Mouse (Mus musculus) liver, adult 2 months (tissue): ENCODE results near the gene Gja3. TPM values are rescaled to one million over a fixed set of nuclear protein-coding genes. Genes with fewer than 3 reads are reported as not detected.
A peak's percentile ranks its signal among the peaks of the same experiment; 100 is the strongest.
"Not testable (repeated sequence)": the region's sequence is repeated elsewhere in the genome, so short reads cannot be mapped to it uniquely, and the experiment has no call there.

Experiments
- DNase-seq: peaks from one replicate; pipeline ENCODE4 v3.0.0-alpha.2; 2011; ENCODE audit warnings: low read depth, low spot score; ENCODE audit errors: extremely low read depth
- H3K27ac ChIP-seq: fragments of 200-500 bp; replicated peaks from 2 replicates; pipeline ENCODE4 v1.5.1; 2012; ENCODE audit warnings: low read depth, mild to moderate bottlenecking, control low read depth, inconsistent platforms, low read length; ENCODE audit not compliant: insufficient read depth
- H3K27me3 ChIP-seq: fragments of 200-500 bp; 2 replicates; pipeline ENCODE4 v1.6.1; 2012; ENCODE audit warnings: mild to moderate bottlenecking, moderate library complexity, low read length, inconsistent platforms; ENCODE audit not compliant: control insufficient read depth, insufficient read depth
- H3K36me3 ChIP-seq: fragments of 200-500 bp; 2 replicates; pipeline ENCODE4 v1.6.1; 2012; ENCODE audit warnings: low read length, inconsistent platforms; ENCODE audit not compliant: control insufficient read depth, insufficient read depth
- H3K4me1 ChIP-seq: fragments of 200-500 bp; 2 replicates; pipeline ENCODE4 v1.6.1; 2011; ENCODE audit warnings: low read length; ENCODE audit not compliant: control insufficient read depth, insufficient read depth
- H3K4me3 ChIP-seq: fragments of 200-500 bp; 2 replicates; pipeline ENCODE4 v1.5.1; 2011; ENCODE audit warnings: low read depth, mild to moderate bottlenecking, control low read depth, low read length, moderate library complexity; ENCODE audit not compliant: insufficient read depth
- H3K79me2 ChIP-seq: fragments of 200-500 bp; 2 replicates; pipeline ENCODE4 v1.6.1; 2012; ENCODE audit warnings: inconsistent platforms, mild to moderate bottlenecking, low read length, moderate library complexity; ENCODE audit not compliant: control insufficient read depth, insufficient read depth
- H3K9ac ChIP-seq: fragments of 200-500 bp; 2 replicates; pipeline ENCODE4 v1.6.1; 2012; ENCODE audit warnings: low read depth, mild to moderate bottlenecking, control low read depth, inconsistent platforms, low read length
- CTCF ChIP-seq: fragments of 200-500 bp; IDR thresholded peaks from 2 replicates; pipeline ENCODE4 v1.5.1; 2011; ENCODE audit warnings: low read depth, low read length, control low read depth
- POLR2A ChIP-seq: fragments of 200-500 bp; IDR thresholded peaks from 2 replicates; pipeline ENCODE4 v1.6.1; 2011; ENCODE audit warnings: low read length, control low read depth; ENCODE audit not compliant: insufficient read depth; ENCODE audit errors: extremely low read depth
- WGBS: fragments of 180-500 bp; shearing (Covaris S2); methylation state at CpG from one replicate; pipeline ENCODE4 v1.1.7; 2018; 5-methylcytosine and 5-hydroxymethylcytosine counted together
- polyA plus RNA-seq: library from polyadenylated mRNA; depleted of rRNA; stranded (reverse); fragments of >200 nt; gene quantifications from 2 replicates; pipeline ENCODE4 v1.2.3, GENCODE M21; 2012
- total RNA-seq: library from RNA; depleted of rRNA; stranded (reverse); fragments of >200 nt; gene quantifications from 2 replicates; pipeline ENCODE4 v1.2.3, GENCODE M21; 2014

Gja3 gene
- total and polyA plus RNA-seq, 2 experiments = not detected

GRCm38 (mm10) chr14:57060052-57060451 is 2.2 kb upstream of the Gja3 start:
- peak; percentile 47 for TF ChIP-seq CTCF
- not testable (repeated sequence) for H3K9ac ChIP-seq, H3K36me3 ChIP-seq, H3K4me3 ChIP-seq, H3K4me1 ChIP-seq, H3K79me2 ChIP-seq, H3K27ac ChIP-seq
- WGBS = 0% methylated on average over 1 of the region's 1 CpGs
- peak; percentile 35 for DNase-seq
- H3K27me3 ChIP-seq = peaks cover 12% of the 10 kb centered on the region

DNA sequence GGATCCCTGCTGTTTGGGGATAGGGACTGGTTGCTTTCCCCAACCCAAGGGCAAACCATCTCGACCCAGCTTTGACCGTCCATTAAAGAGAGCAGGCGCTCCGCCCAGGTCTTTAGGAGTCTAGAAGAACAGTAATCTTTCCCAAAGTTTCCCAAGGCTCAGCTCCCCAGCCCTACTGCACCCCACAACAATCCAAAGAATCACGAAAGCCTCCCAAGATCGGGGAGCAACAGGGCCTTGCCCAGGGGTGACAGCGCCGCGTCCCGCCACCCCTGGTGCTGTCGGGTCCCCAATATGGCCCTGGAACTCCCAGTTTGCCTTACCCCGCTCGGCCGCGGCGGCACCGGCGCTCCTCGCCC is 717 bp downstream of the Gja3 start:
- H3K4me3 ChIP-seq = no peak overlapping the region
- no peaks in the 10 kb centered on the region for H3K79me2 ChIP-seq
- H3K9ac ChIP-seq = no peak overlapping the region
- H3K4me1 ChIP-seq = no peaks in the 10 kb centered on the region
- no peak for DNase-seq
- no peaks in the 10 kb centered on the region for H3K36me3 ChIP-seq
- WGBS = 6% methylated on average over 19 of the region's 19 CpGs
- no peak for TF ChIP-seq CTCF
- no peak for TF ChIP-seq POLR2A
- peaks cover 12% of the 10 kb centered on the region for H3K27me3 ChIP-seq
- no peak overlapping the region for H3K27ac ChIP-seq

DNA sequence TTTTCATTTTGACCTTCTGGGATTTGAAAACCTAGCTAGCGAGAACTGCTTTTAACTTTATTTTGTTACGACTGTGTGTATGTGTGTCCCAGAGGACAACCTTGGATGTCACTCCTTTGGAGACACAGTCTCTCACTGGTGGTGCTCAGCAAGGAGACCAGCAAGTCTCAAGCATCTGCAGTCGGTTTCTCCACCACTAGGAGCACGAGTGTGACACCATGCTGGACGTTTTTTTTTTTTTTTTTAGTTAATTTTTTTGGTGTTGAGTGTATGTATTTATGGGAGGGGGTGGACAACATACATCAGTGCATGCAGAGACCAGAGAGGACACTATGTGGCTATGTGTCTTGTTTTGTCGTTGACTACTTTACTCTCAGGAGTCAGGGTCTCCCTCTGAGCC is 5.2 kb downstream of the Gja3 start:
- H3K9ac ChIP-seq = no peak overlapping the region
- H3K36me3 ChIP-seq = no peaks in the 10 kb centered on the region
- H3K79me2 ChIP-seq = no peaks in the 10 kb centered on the region
- no peak for DNase-seq
- H3K4me3 ChIP-seq = no peak overlapping the region
- H3K4me1 ChIP-seq = no peaks in the 10 kb centered on the region
- H3K27me3 ChIP-seq = peaks cover 5% of the 10 kb centered on the region
- H3K27ac ChIP-seq = no peak overlapping the region
- no peak for TF ChIP-seq CTCF
- TF ChIP-seq POLR2A = no peak
- 59% methylated on average over 6 of the region's 6 CpGs for WGBS

- H3K9ac ChIP-seq = no peak overlapping the region
- H3K27me3 ChIP-seq = no peaks in the 10 kb centered on the region
- no peaks in the 10 kb centered on the region for H3K36me3 ChIP-seq
- WGBS = 25% methylated on average over 6 of the region's 6 CpGs
- H3K79me2 ChIP-seq = no peaks in the 10 kb centered on the region
- H3K4me3 ChIP-seq = no peak overlapping the region
- DNase-seq = peak; percentile 3
- H3K4me1 ChIP-seq = no peaks in the 10 kb centered on the region
- no peak overlapping the region for H3K27ac ChIP-seq
- TF ChIP-seq POLR2A = no peak
- no peak for TF ChIP-seq CTCF
Measured at GRCm38 (mm10) chr14:57043863-57044262, 14.0 kb downstream of the Gja3 start.

- 43% methylated on average over 1 of the region's 1 CpGs for WGBS
- Histone ChIP-seq H3K36me3 (no peaks in the 10 kb centered on the region), H3K4me1 (no peaks in the 10 kb centered on the region), H3K27me3 (no peaks in the 10 kb centered on the region), H3K79me2 (no peaks in the 10 kb centered on the region), H3K4me3 (no peak overlapping the region), H3K27ac (no peak overlapping the region), H3K9ac (no peak overlapping the region)
- no peak for DNase-seq
- no peak for TF ChIP-seq POLR2A
- TF ChIP-seq CTCF = no peak
Measured at GRCm38 (mm10) chr14:57041439-57041838, 16.5 kb downstream of the Gja3 start.

DNA sequence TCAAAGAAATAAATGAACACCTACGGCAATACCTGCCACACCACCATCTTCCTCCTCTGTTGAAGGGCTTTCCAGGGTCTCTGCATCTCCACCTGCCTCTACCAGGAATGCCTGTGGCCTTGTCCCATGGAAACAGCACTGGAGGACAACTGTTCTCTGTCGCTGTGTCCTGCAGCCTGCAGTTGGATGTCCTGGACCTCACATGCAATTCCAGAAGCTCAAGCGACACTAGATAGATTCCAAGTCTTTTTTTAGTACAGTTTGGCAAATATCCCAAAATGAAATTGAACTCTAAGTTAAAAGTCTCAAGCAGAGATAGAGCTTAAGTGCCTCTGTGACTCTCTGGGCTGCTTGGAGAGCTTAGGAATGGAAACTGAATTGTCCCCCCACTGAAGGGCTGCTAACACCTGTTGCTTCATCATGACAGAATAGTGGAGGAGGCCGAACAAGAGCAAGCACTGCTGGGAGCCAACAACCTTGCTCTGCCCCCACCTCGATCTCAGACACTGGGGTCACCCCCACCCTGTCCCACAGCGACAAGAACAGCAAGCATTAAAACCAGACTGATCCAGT is 22.9 kb downstream of the Gja3 start:
- H3K27ac ChIP-seq = no peak overlapping the region
- no peaks in the 10 kb centered on the region for H3K27me3 ChIP-seq
- DNase-seq = no peak
- H3K36me3 ChIP-seq = no peaks in the 10 kb centered on the region
- H3K4me1 ChIP-seq = no peaks in the 10 kb centered on the region
- H3K9ac ChIP-seq = no peak overlapping the region
- 64% methylated on average over 6 of the region's 6 CpGs for WGBS
- H3K4me3 ChIP-seq = no peak overlapping the region
- TF ChIP-seq CTCF (no peak), POLR2A (no peak)
- H3K79me2 ChIP-seq = no peaks in the 10 kb centered on the region
